Mouse (Mus musculus): Measurements from ENCODE around the gene Olfr1311. TPM values are rescaled to one million over a fixed set of nuclear protein-coding genes. Genes with fewer than 3 reads are reported as not detected.
"Not testable (repeated sequence)": the region's sequence is repeated elsewhere in the genome, so short reads cannot be mapped to it uniquely, and the experiment has no call there.

Gene Olfr1311
- total RNA-seq (2018; cell fraction: chromatin; rRNA removed) = not detected
- not detected for total RNA-seq (2018; cell fraction: cytosol; rRNA removed)
- total RNA-seq (2018; cell fraction: nucleus; rRNA removed) = not detected
- polyA plus RNA-seq (2018) = not detected in 3 replicates

DNA sequence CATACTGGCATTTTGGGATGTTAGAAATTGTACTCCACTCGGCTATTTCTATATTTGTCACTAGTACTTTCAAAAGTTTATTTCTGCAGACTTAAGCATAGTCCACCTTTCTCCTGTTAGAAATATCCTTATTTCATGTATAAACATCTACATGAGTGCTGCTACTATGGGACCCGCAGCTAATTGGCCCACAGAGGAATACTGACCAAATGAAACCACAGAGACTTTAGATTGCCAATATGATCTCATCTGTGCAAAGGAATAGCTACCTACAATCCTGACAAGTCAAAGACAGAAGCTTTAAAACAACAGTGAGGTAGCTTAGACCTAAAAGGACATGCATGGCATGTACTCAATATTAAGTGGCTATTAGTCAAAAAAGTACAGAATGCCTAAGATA lies at the start of gene Olfr1311:
Gene Olfr1311, minus strand, starts transcription at position 101 of the 400 bp plus-strand sequence.
- Histone ChIP-seq H3K4me3 (ENCODE audit: inconsistent target) (no peak within 1 kb of the TSS), H3K36me3 (ENCODE audit: inconsistent target) (no peaks in the 10 kb centered on the region), H3K79me2 (ENCODE audit: inconsistent target) (no peaks in the 10 kb centered on the region), H3K27ac (no peak within 1 kb of the TSS)
- WGBS (ENCODE audit: missing documents) = 60% methylated on average over 1 of the region's 2 CpGs

DNA sequence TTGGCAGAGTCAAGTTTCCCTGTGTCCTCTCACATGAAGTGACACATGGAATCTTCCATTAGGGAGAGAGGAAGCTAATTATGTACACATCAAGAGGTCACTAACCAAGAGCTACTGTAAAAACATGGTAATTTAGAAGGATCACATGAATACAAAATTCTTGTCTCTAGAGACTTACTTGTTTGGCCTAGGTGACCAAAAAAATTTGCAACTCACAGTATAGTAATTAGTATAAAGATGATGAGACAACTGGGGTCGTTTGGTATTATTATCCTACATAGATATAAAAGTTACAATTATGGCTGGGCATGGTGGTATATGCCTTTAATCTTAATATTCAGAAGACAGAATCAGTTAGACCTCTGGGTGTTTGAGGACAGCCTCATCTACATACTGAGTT lies 25.9 kb upstream of the Olfr1311 start, which contains the start of gene Olfr1312:
Gene Olfr1312, minus strand, starts transcription at position 101 of the 400 bp plus-strand sequence.
- Histone ChIP-seq H3K27ac (no peak within 1 kb of the TSS), H3K79me2 (ENCODE audit: inconsistent target) (no peaks in the 10 kb centered on the region), H3K4me3 (ENCODE audit: inconsistent target) (no peak within 1 kb of the TSS), H3K36me3 (ENCODE audit: inconsistent target) (no peaks in the 10 kb centered on the region)
- WGBS (ENCODE audit: missing documents) = 21% methylated on average over 1 of the region's 1 CpGs

DNA sequence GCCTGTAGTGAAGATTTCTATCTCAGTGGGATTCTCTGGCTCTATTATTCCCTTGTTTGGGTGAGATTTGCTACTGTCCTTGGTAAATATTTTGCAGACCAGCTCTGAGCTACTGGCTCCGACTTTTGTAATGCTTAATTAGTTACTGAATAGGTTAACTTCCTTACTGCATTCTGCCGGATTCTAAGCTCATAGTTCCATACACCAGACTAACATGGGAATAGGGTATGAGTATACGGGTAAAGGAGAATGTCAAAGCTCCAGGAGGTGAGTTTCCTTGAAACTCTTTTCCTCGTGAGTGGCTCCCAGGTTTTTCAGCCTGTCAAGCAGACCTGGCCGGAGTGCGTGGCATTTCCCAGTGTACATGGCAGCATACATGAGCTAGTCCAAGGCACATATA lies 2.8 kb upstream of the Olfr1311 start:
- 43% methylated on average over 6 of the region's 6 CpGs for WGBS (ENCODE audit: missing documents)
- H3K27ac ChIP-seq; H3K36me3 ChIP-seq (ENCODE audit: inconsistent target); H3K4me3 ChIP-seq (ENCODE audit: inconsistent target); H3K79me2 ChIP-seq (ENCODE audit: inconsistent target): not testable (repeated sequence)

DNA sequence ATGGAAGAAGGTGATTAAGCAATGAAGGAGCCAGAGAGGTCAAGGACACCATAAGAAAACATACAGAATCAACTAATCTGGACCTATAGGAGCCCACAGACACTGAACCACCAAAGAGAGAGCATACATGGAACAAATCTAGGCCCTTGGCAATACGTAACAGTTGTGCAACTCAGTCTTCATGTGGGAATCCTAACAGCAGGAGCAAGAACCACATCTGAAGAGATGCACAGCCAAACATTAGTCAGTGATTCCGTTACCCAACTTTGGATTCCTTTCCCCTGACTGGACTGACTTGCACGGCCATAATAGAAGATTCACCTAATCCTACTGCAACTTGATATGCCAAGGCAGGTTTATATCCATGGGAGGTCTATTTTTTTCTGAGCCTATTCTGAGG lies 9.3 kb downstream of the Olfr1311 start:
- H3K4me3 ChIP-seq (ENCODE audit: inconsistent target) = no peak overlapping the region
- no peak overlapping the region for H3K27ac ChIP-seq
- no peaks in the 10 kb centered on the region for H3K36me3 ChIP-seq (ENCODE audit: inconsistent target)
- 86% methylated on average over 3 of the region's 3 CpGs for WGBS (ENCODE audit: missing documents)
- H3K79me2 ChIP-seq (ENCODE audit: inconsistent target) = no peaks in the 10 kb centered on the region

DNA sequence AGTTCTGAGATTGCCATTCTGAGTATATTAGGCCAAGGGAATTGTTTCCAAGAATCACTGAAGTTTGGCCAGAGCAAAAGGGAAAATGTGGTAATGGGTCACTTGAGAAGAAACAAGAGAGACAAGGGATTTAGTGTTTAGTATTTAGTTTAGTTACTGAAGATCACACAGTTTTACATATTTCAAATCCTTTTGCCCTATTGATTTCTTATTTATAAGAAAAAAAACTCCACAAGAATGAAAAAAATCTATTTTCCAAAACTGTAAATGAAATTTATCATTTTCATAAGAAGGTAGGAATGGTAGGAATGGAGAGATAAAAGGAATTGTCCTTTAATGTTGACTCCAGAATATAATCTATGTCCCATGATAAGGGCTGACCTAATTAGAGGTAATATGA lies 11.6 kb downstream of the Olfr1311 start, which contains the start of gene Olfr1310:
Gene Olfr1310, minus strand, starts transcription at position 101 of the 400 bp plus-strand sequence.
- no peaks in the 10 kb centered on the region for H3K79me2 ChIP-seq (ENCODE audit: inconsistent target)
- no peaks in the 10 kb centered on the region for H3K36me3 ChIP-seq (ENCODE audit: inconsistent target)
- no peak within 1 kb of the TSS for H3K4me3 ChIP-seq (ENCODE audit: inconsistent target)
- H3K27ac ChIP-seq = no peak within 1 kb of the TSS

DNA sequence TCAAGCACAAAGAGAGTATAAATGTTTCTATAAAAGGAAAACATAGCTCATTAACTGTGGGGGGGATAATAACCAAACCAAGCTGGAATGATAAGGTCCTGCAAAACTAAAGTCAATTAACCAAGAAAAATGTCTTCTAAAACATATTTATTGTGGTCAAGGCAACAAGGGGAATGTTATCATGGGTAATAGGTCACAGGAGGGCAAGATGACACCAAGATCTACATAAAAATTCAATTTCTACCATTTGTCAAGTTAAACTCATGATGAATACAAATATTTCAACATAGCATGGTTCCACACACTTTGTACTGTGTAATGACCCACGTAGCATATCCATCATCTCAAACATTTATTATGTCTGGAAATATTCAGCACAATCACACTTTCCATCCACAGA lies 34.0 kb downstream of the Olfr1311 start, which contains the start of gene Olfr1309:
Gene Olfr1309, minus strand, starts transcription at position 101 of the 400 bp plus-strand sequence.
- Histone ChIP-seq H3K4me3 (ENCODE audit: inconsistent target) (no peak within 1 kb of the TSS), H3K27ac (no peak within 1 kb of the TSS), H3K36me3 (ENCODE audit: inconsistent target) (no peaks in the 10 kb centered on the region), H3K79me2 (ENCODE audit: inconsistent target) (no peaks in the 10 kb centered on the region)
- WGBS (ENCODE audit: missing documents) = 25% methylated on average over 1 of the region's 1 CpGs

Other genes with a start within 250 kb of the Olfr1311 start
- not detected in 3 replicates for gene Olfr1302, start 247.0 kb downstream of the Olfr1311 start, polyA plus RNA-seq (2018)
- not detected in 3 replicates for gene Olfr1303, start 204.1 kb downstream of the Olfr1311 start, polyA plus RNA-seq (2018)
- gene Olfr1305, start 147.3 kb downstream of the Olfr1311 start, polyA plus RNA-seq (2018) = not detected in 3 replicates
- gene Olfr1306, start 108.1 kb downstream of the Olfr1311 start, polyA plus RNA-seq (2018) = not detected in 3 replicates
- not detected in 3 replicates for gene Olfr1307, start 75.0 kb downstream of the Olfr1311 start, polyA plus RNA-seq (2018)
- gene Olfr1308, start 59.5 kb downstream of the Olfr1311 start, polyA plus RNA-seq (2018) = not detected in 3 replicates
- gene Olfr1309, start 34.1 kb downstream of the Olfr1311 start, polyA plus RNA-seq (2018) = not detected in 3 replicates
- gene Olfr1310, start 11.7 kb downstream of the Olfr1311 start, polyA plus RNA-seq (2018) = not detected in 3 replicates
- gene Olfr1312, start 25.8 kb upstream of the Olfr1311 start, polyA plus RNA-seq (2018) = not detected in 3 replicates
- not detected in 3 replicates for gene Olfr1313, start 53.4 kb upstream of the Olfr1311 start, polyA plus RNA-seq (2018)
- not detected in 3 replicates for gene Olfr1314, start 72.4 kb upstream of the Olfr1311 start, polyA plus RNA-seq (2018)
- gene Olfr1315-ps1, start 91.0 kb upstream of the Olfr1311 start, polyA plus RNA-seq (2018) = not detected in 3 replicates
- not detected in 3 replicates for gene Olfr1316, start 110.6 kb upstream of the Olfr1311 start, polyA plus RNA-seq (2018)
- gene Olfr1317, start 115.9 kb upstream of the Olfr1311 start, polyA plus RNA-seq (2018) = not detected in 3 replicates
- gene Olfr1318, start 129.8 kb upstream of the Olfr1311 start, polyA plus RNA-seq (2018) = not detected in 3 replicates
- gene Lpcat4, start 215.1 kb upstream of the Olfr1311 start, polyA plus RNA-seq (2018) = 1.1 to 3.9 TPM (median 1.3 TPM) in 3 replicates
- gene Nutm1, start 234.9 kb upstream of the Olfr1311 start, polyA plus RNA-seq (2018) = not detected in 3 replicates
- gene Nop10, start 237.5 kb upstream of the Olfr1311 start, polyA plus RNA-seq (2018) = 25.1 to 47.5 TPM (median 39.2 TPM) in 3 replicates
- gene Slc12a6, start 241.4 kb upstream of the Olfr1311 start, polyA plus RNA-seq (2018) = 52.8 to 66.8 TPM (median 65.3 TPM) in 3 replicates
- gene Gm21985, start 241.9 kb upstream of the Olfr1311 start, polyA plus RNA-seq (2018) = 2.3 to 3.1 TPM (median 2.4 TPM) in 3 replicates

Data from macrophage (primary cell).